Mouse (Mus musculus): ENCODE data around the gene Dhrs1. TPM values are rescaled to one million over a fixed set of nuclear protein-coding genes. Genes with fewer than 3 reads are reported as not detected.
A peak's percentile ranks its signal among the peaks of the same experiment; 100 is the strongest.

The Dhrs1 gene
- total and polyA plus RNA-seq, 3 experiments: 35.4 to 82.9 (median 40.2) TPM

GRCm38 (mm10) chr14:55701131-55701530 is 44.4 kb downstream of the Dhrs1 start:
- H3K36me3 ChIP-seq (ENCODE audit: control insufficient read depth, insufficient read depth, low read length): no peaks in the 10 kb centered on the region
- no peak overlapping the region for H3K9ac ChIP-seq (ENCODE audit: low read depth, low read length)
- intact Hi-C loops (cut with DNase I): no loop called here

GRCm38 (mm10) chr14:55697226-55697625 is 48.3 kb downstream of the Dhrs1 start:
- Histone ChIP-seq H3K4me3 (no peak overlapping the region), H3K27ac (no peak overlapping the region), H3K9ac (ENCODE audit: low read depth, low read length) (no peak overlapping the region), H3K79me2 (replicated peaks; ENCODE audit: control insufficient read depth, insufficient read depth, low read length) (no peaks in the 10 kb centered on the region), H3K36me3 (ENCODE audit: control insufficient read depth, insufficient read depth, low read length) (no peaks in the 10 kb centered on the region), H3K4me1 (ENCODE audit: control insufficient read depth, insufficient read depth, low read length) (no peaks in the 10 kb centered on the region), H3K27me3 (ENCODE audit: control insufficient read depth, insufficient read depth, low read length) (no peaks in the 10 kb centered on the region)
- intact Hi-C loops (cut with DNase I): no loop called here
- no peak for DNase-seq
- WGBS: 67% methylated on average over 4 of the region's 4 CpGs
- peak; percentile 20; the same call in 1 of the 2 replicates for TF ChIP-seq POLR2A (IDR thresholded peaks at IDR 0.05; ENCODE audit: insufficient read depth, low read depth, low read length)
- TF ChIP-seq EP300 (IDR thresholded peaks at IDR 0.05; ENCODE audit: insufficient read depth, low read depth, low read length): no peak
- no peak for TF ChIP-seq CTCF (IDR thresholded peaks at IDR 0.05)

More at GRCm38 (mm10) chr14:55701131-55701530, 44.4 kb downstream of the Dhrs1 start:
- TF ChIP-seq POLR2A (IDR thresholded peaks at IDR 0.05; ENCODE audit: insufficient read depth, low read depth, low read length) (no peak), EP300 (IDR thresholded peaks at IDR 0.05; ENCODE audit: insufficient read depth, low read depth, low read length) (no peak), CTCF (IDR thresholded peaks at IDR 0.05) (no peak)
- Histone ChIP-seq H3K27ac (no peak overlapping the region), H3K79me2 (replicated peaks; ENCODE audit: control insufficient read depth, insufficient read depth, low read length) (no peaks in the 10 kb centered on the region), H3K4me1 (ENCODE audit: control insufficient read depth, insufficient read depth, low read length) (no peaks in the 10 kb centered on the region), H3K4me3 (no peak overlapping the region), H3K27me3 (ENCODE audit: control insufficient read depth, insufficient read depth, low read length) (no peaks in the 10 kb centered on the region)
- 64% methylated on average over 9 of the region's 9 CpGs for WGBS
- no peak for DNase-seq

- Histone ChIP-seq H3K9ac (ENCODE audit: low read depth, low read length) (no peak overlapping the region), H3K4me1 (ENCODE audit: control insufficient read depth, insufficient read depth, low read length) (no peaks in the 10 kb centered on the region), H3K4me3 (no peak overlapping the region), H3K36me3 (ENCODE audit: control insufficient read depth, insufficient read depth, low read length) (no peaks in the 10 kb centered on the region), H3K27ac (no peak overlapping the region), H3K79me2 (replicated peaks; ENCODE audit: control insufficient read depth, insufficient read depth, low read length) (no peaks in the 10 kb centered on the region), H3K27me3 (ENCODE audit: control insufficient read depth, insufficient read depth, low read length) (no peaks in the 10 kb centered on the region)
- no peak for TF ChIP-seq POLR2A (IDR thresholded peaks at IDR 0.05; ENCODE audit: insufficient read depth, low read depth, low read length)
- TF ChIP-seq EP300 (IDR thresholded peaks at IDR 0.05; ENCODE audit: insufficient read depth, low read depth, low read length): no peak
- TF ChIP-seq CTCF (IDR thresholded peaks at IDR 0.05): no peak
- no peak for DNase-seq
- intact Hi-C loops (cut with DNase I): no loop called here
- WGBS: 65% methylated on average over 10 of the region's 10 CpGs
These were observed 56.1 kb downstream of the Dhrs1 start for GRCm38 (mm10) chr14:55689433-55689832.

Other genes with a start within 250 kb of the Dhrs1 start
Only the 30 nearest of the 35 such genes appear.
- 100 to 1,000 TPM; 136 to 160 TPM for gene Dcaf11, start 185.7 kb downstream of the Dhrs1 start, total RNA-seq (2021)
- gene Dcaf11, start 185.7 kb downstream of the Dhrs1 start, polyA plus RNA-seq (2012; rRNA removed): 151 and 186 TPM in 2 replicates
- gene A730061H03Rik, start 185.3 kb downstream of the Dhrs1 start, total RNA-seq (2021): not detected
- gene A730061H03Rik, start 185.3 kb downstream of the Dhrs1 start, polyA plus RNA-seq (2012; rRNA removed): 0.74 and 1.2 TPM in 2 replicates
- gene Fitm1, start 170.1 kb downstream of the Dhrs1 start, total RNA-seq (2021): 100 to 1,000 TPM; 165 to 187 TPM
- 323 and 403 TPM in 2 replicates for gene Fitm1, start 170.1 kb downstream of the Dhrs1 start, polyA plus RNA-seq (2012; rRNA removed)
- gene Psme1, start 167.6 kb downstream of the Dhrs1 start, total RNA-seq (2021): 100 to 1,000 TPM; 231 to 264 TPM
- 101 and 118 TPM in 2 replicates for gene Psme1, start 167.6 kb downstream of the Dhrs1 start, polyA plus RNA-seq (2012; rRNA removed)
- gene Emc9, start 160.4 kb downstream of the Dhrs1 start, total RNA-seq (2021): 10 to 100 TPM; 58.4 to 61.1 TPM
- 52.9 and 54.2 TPM in 2 replicates for gene Emc9, start 160.4 kb downstream of the Dhrs1 start, polyA plus RNA-seq (2012; rRNA removed)
- gene Psme2, start 154.6 kb downstream of the Dhrs1 start, total RNA-seq (2021): 100 to 1,000 TPM; 119 to 120 TPM
- gene Psme2, start 154.6 kb downstream of the Dhrs1 start, polyA plus RNA-seq (2012; rRNA removed): 37.3 and 56.7 TPM in 2 replicates
- 10 to 100 TPM; 27.5 to 30.9 TPM for gene Rnf31, start 154.0 kb downstream of the Dhrs1 start, total RNA-seq (2021)
- 19.7 and 24.3 TPM in 2 replicates for gene Rnf31, start 154.0 kb downstream of the Dhrs1 start, polyA plus RNA-seq (2012; rRNA removed)
- gene Irf9, start 142.1 kb downstream of the Dhrs1 start, total RNA-seq (2021): 1 to 10 TPM; 9.7 to 9.8 TPM
- 22.2 and 29.3 TPM in 2 replicates for gene Irf9, start 142.1 kb downstream of the Dhrs1 start, polyA plus RNA-seq (2012; rRNA removed)
- under 1 TPM in 1 of 2 experiments, not detected in 1; 0.32 TPM for gene Rec8, start 127.7 kb downstream of the Dhrs1 start, total RNA-seq (2021)
- 0.12 and 0.29 TPM in 2 replicates for gene Rec8, start 127.7 kb downstream of the Dhrs1 start, polyA plus RNA-seq (2012; rRNA removed)
- gene Ipo4, start 109.7 kb downstream of the Dhrs1 start, total RNA-seq (2021): 10 to 100 TPM; 51.3 to 64.1 TPM
- gene Ipo4, start 109.7 kb downstream of the Dhrs1 start, polyA plus RNA-seq (2012; rRNA removed): 68.2 and 68.9 TPM in 2 replicates
- 1 to 10 TPM; 2.5 to 3.8 TPM for gene Gm49378, start 107.8 kb downstream of the Dhrs1 start, total RNA-seq (2021)
- 3.5 and 5.0 TPM in 2 replicates for gene Gm49378, start 107.8 kb downstream of the Dhrs1 start, polyA plus RNA-seq (2012; rRNA removed)
- 10 to 100 TPM; 39.4 to 40.6 TPM for gene Tm9sf1, start 101.9 kb downstream of the Dhrs1 start, total RNA-seq (2021)
- 50.6 and 63.0 TPM in 2 replicates for gene Tm9sf1, start 101.9 kb downstream of the Dhrs1 start, polyA plus RNA-seq (2012; rRNA removed)
- under 1 TPM; 0.34 to 0.47 TPM for gene Tssk4, start 95.5 kb downstream of the Dhrs1 start, total RNA-seq (2021)
- gene Tssk4, start 95.5 kb downstream of the Dhrs1 start, polyA plus RNA-seq (2012; rRNA removed): 0.55 and 0.61 TPM in 2 replicates
- 10 to 100 TPM; 45.3 to 49.1 TPM for gene Mdp1, start 85.2 kb downstream of the Dhrs1 start, total RNA-seq (2021)
- 35.7 and 54.9 TPM in 2 replicates for gene Mdp1, start 85.2 kb downstream of the Dhrs1 start, polyA plus RNA-seq (2012; rRNA removed)
- 1 to 10 TPM; 8.1 to 9.0 TPM for gene Gmpr2, start 73.7 kb downstream of the Dhrs1 start, total RNA-seq (2021)
- gene Gmpr2, start 73.7 kb downstream of the Dhrs1 start, polyA plus RNA-seq (2012; rRNA removed): 11.8 and 18.2 TPM in 2 replicates
- 100 to 1,000 TPM; 242 to 262 TPM for gene Nedd8, start 73.6 kb downstream of the Dhrs1 start, total RNA-seq (2021)
- 265 and 340 TPM in 2 replicates for gene Nedd8, start 73.6 kb downstream of the Dhrs1 start, polyA plus RNA-seq (2012; rRNA removed)
- gene Tinf2, start 63.9 kb downstream of the Dhrs1 start, total RNA-seq (2021): 10 to 100 TPM; 12.6 to 12.8 TPM
- 7.6 and 8.5 TPM in 2 replicates for gene Tinf2, start 63.9 kb downstream of the Dhrs1 start, polyA plus RNA-seq (2012; rRNA removed)
- under 1 TPM; 0.16 to 0.43 TPM for gene Tgm1, start 31.8 kb downstream of the Dhrs1 start, total RNA-seq (2021)
- 0.31 and 0.41 TPM in 2 replicates for gene Tgm1, start 31.8 kb downstream of the Dhrs1 start, polyA plus RNA-seq (2012; rRNA removed)
- 10 to 100 TPM; 12.5 to 13.0 TPM for gene Rabggta, start 23.4 kb downstream of the Dhrs1 start, total RNA-seq (2021)
- gene Rabggta, start 23.4 kb downstream of the Dhrs1 start, polyA plus RNA-seq (2012; rRNA removed): 26.3 and 32.2 TPM in 2 replicates
- gene Nop9, start within 50 bp of the Dhrs1 start, total RNA-seq (2021): 10 to 100 TPM; 10.1 to 11.4 TPM
- 8.3 and 13.1 TPM in 2 replicates for gene Nop9, start within 50 bp of the Dhrs1 start, polyA plus RNA-seq (2012; rRNA removed)
- under 1 TPM; 0.81 to 0.98 TPM for gene Cideb, start 12.8 kb upstream of the Dhrs1 start, total RNA-seq (2021)
- gene Cideb, start 12.8 kb upstream of the Dhrs1 start, polyA plus RNA-seq (2012; rRNA removed): 6.7 and 8.1 TPM in 2 replicates
- gene Ltb4r2, start 15.7 kb upstream of the Dhrs1 start, total RNA-seq (2021): under 1 TPM in 1 of 2 experiments, not detected in 1; 0.20 TPM
- 0.06 and 0.20 TPM in 2 replicates for gene Ltb4r2, start 15.7 kb upstream of the Dhrs1 start, polyA plus RNA-seq (2012; rRNA removed)
- under 1 TPM; 0.34 to 0.36 TPM for gene Ltb4r1, start 20.3 kb upstream of the Dhrs1 start, total RNA-seq (2021)
- gene Ltb4r1, start 20.3 kb upstream of the Dhrs1 start, polyA plus RNA-seq (2012; rRNA removed): 0.76 TPM in 2 replicates
- gene Adcy4, start 38.4 kb upstream of the Dhrs1 start, total RNA-seq (2021): 10 to 100 TPM; 16.1 to 20.3 TPM
- 36.5 and 40.0 TPM in 2 replicates for gene Adcy4, start 38.4 kb upstream of the Dhrs1 start, polyA plus RNA-seq (2012; rRNA removed)
- 1 to 10 TPM; 2.2 to 2.4 TPM for gene Ripk3, start 43.2 kb upstream of the Dhrs1 start, total RNA-seq (2021)
- gene Ripk3, start 43.2 kb upstream of the Dhrs1 start, polyA plus RNA-seq (2012; rRNA removed): 3.5 and 4.1 TPM in 2 replicates
- gene Nfatc4, start 77.5 kb upstream of the Dhrs1 start, total RNA-seq (2021): 1 to 10 TPM; 3.6 to 5.1 TPM
- gene Nfatc4, start 77.5 kb upstream of the Dhrs1 start, polyA plus RNA-seq (2012; rRNA removed): 6.0 and 7.3 TPM in 2 replicates
- 1 to 10 TPM; 6.2 to 6.8 TPM for gene Nynrin, start 108.3 kb upstream of the Dhrs1 start, total RNA-seq (2021)
- 3.5 and 3.8 TPM in 2 replicates for gene Nynrin, start 108.3 kb upstream of the Dhrs1 start, polyA plus RNA-seq (2012; rRNA removed)
- gene Cbln3, start 138.7 kb upstream of the Dhrs1 start, total RNA-seq (2021): under 1 TPM in 1 of 2 experiments, not detected in 1; 0.18 TPM
- gene Cbln3, start 138.7 kb upstream of the Dhrs1 start, polyA plus RNA-seq (2012; rRNA removed): 0.06 TPM in 2 replicates
- gene Khnyn, start 139.3 kb upstream of the Dhrs1 start, total RNA-seq (2021): 10 to 100 TPM in 1 of 2 experiments, 1 to 10 TPM in 1; 8.8 to 11.6 TPM
- 9.3 and 13.3 TPM in 2 replicates for gene Khnyn, start 139.3 kb upstream of the Dhrs1 start, polyA plus RNA-seq (2012; rRNA removed)
- gene Sdr39u1, start 154.6 kb upstream of the Dhrs1 start, total RNA-seq (2021): 100 to 1,000 TPM; 112 to 127 TPM
- 142 and 156 TPM in 2 replicates for gene Sdr39u1, start 154.6 kb upstream of the Dhrs1 start, polyA plus RNA-seq (2012; rRNA removed)

Data from heart, adult 2 months (tissue).